Mouse (Mus musculus) myocyte (in vitro differentiated cells): ENCODE data around the gene 4833420G17Rik. TPM values are rescaled to one million over a fixed set of nuclear protein-coding genes. Genes with fewer than 3 reads are reported as not detected.
"Not testable (repeated sequence)": the region's sequence is repeated elsewhere in the genome, so short reads cannot be mapped to it uniquely, and the experiment has no call there.

Experiments used
- H3K27me3 ChIP-seq: one replicate; pipeline ENCODE4 v1.6.1; 2011; ENCODE audit not compliant: control insufficient read depth, insufficient read depth, insufficient read length
- H3K36me3 ChIP-seq: one replicate; pipeline ENCODE4 v1.6.1; 2011; ENCODE audit not compliant: control insufficient read depth, insufficient read depth
- H3K4me2 ChIP-seq: one replicate; pipeline ENCODE4 v1.6.1; 2011; ENCODE audit warnings: low read depth, control low read depth
- H3K4me3 ChIP-seq: one replicate; pipeline ENCODE4 v1.5.1; 2011; ENCODE audit warnings: mild to moderate bottlenecking, control low read depth, moderate library complexity
- H3K79me2 ChIP-seq: one replicate; pipeline ENCODE4 v1.6.1; 2011; ENCODE audit not compliant: control insufficient read depth, insufficient read depth
- H3ac ChIP-seq: one replicate; pipeline ENCODE4 v1.6.1; 2011; ENCODE audit not compliant: control insufficient read depth, insufficient read length
- CEBPB ChIP-seq: IDR thresholded peaks from 2 replicates; pipeline ENCODE4 v1.6.1; 2011; ENCODE audit warnings: mild to moderate bottlenecking, moderate library complexity; ENCODE audit not compliant: poor library complexity, insufficient read depth, severe bottlenecking
- E2F4 ChIP-seq: IDR thresholded peaks from one replicate; pipeline ENCODE4 v1.6.1; 2011; ENCODE audit warnings: mild to moderate bottlenecking, control low read depth, moderate library complexity; ENCODE audit not compliant: insufficient read depth
- MAX ChIP-seq: IDR thresholded peaks from one replicate; pipeline ENCODE4 v1.6.1; 2011; ENCODE audit warnings: low read depth, mild to moderate bottlenecking, control low read depth
- MYOD1 ChIP-seq, 3 experiments: IDR thresholded peaks; one replicate each; pipeline ENCODE4 v1.6.1; 2011; ENCODE audit warnings: control low read depth in 2 of 3, low read depth in 2 of 3, mild to moderate bottlenecking in 2 of 3, moderate library complexity in 1 of 3; ENCODE audit not compliant: insufficient read length in 2 of 3, control insufficient read depth in 1 of 3
- MYOG ChIP-seq, 3 experiments: IDR thresholded peaks; one replicate each; pipeline ENCODE4 v1.6.1; 2011; ENCODE audit warnings: control low read depth in 2 of 3, low read depth in 2 of 3, mild to moderate bottlenecking in 2 of 3; ENCODE audit not compliant: insufficient read length in 2 of 3, control insufficient read depth in 1 of 3, insufficient read depth in 1 of 3
- POLR2A ChIP-seq: IDR thresholded peaks from one replicate; pipeline ENCODE4 v1.6.1; 2011; ENCODE audit warnings: low read depth, mild to moderate bottlenecking, control low read depth, moderate library complexity; ENCODE audit not compliant: insufficient read length
- POLR2AphosphoS2 ChIP-seq: IDR thresholded peaks from one replicate; pipeline ENCODE4 v1.6.1; 2011; ENCODE audit warnings: low read depth, control low read depth; ENCODE audit not compliant: insufficient read length
- REST ChIP-seq: IDR thresholded peaks from one replicate; pipeline ENCODE4 v1.6.1; 2011; ENCODE audit warnings: mild to moderate bottlenecking, control low read depth, moderate library complexity; ENCODE audit not compliant: insufficient read depth, insufficient read length
- SRF ChIP-seq: IDR thresholded peaks from one replicate; pipeline ENCODE4 v1.6.1; 2011; ENCODE audit warnings: low read depth; ENCODE audit not compliant: control insufficient read depth, insufficient read length
- TCF12 ChIP-seq: IDR thresholded peaks from one replicate; pipeline ENCODE4 v1.6.1; 2011; ENCODE audit warnings: mild to moderate bottlenecking, control low read depth; ENCODE audit not compliant: poor library complexity, insufficient read depth, severe bottlenecking
- TCF3 ChIP-seq: IDR thresholded peaks from one replicate; pipeline ENCODE4 v1.6.1; 2011; ENCODE audit warnings: low read depth, control low read depth; ENCODE audit not compliant: insufficient read length
- USF1 ChIP-seq: IDR thresholded peaks from one replicate; pipeline ENCODE4 v1.6.1; 2011; ENCODE audit warnings: low read depth, mild to moderate bottlenecking, control low read depth, moderate library complexity
- polyA plus RNA-seq: library from polyadenylated mRNA; unstranded; fragments of >200 nt; fragmentation: generic; extraction: Trizol; gene quantifications from one replicate; pipeline ENCODE4 v1.2.1, GENCODE M21; 2012; ENCODE audit warnings: missing spikeins

4833420G17Rik gene
- polyA plus RNA-seq, 1 experiment, result 1.7 TPM

- no peaks in the 10 kb centered on the region for H3K27me3 ChIP-seq
- no peak overlapping the region for H3ac ChIP-seq
- no peak overlapping the region for H3K4me3 ChIP-seq
- H3K36me3 ChIP-seq, result peaks cover 22% of the 10 kb centered on the region
- no peaks in the 10 kb centered on the region for H3K79me2 ChIP-seq
- no peak for TF ChIP-seq CEBPB
- TF ChIP-seq POLR2A, result no peak
- TF ChIP-seq SRF, result no peak
- no peak for TF ChIP-seq MAX
- TF ChIP-seq TCF12, result no peak
- no peak for TF ChIP-seq REST
- TF ChIP-seq MYOG (IDR thresholded peaks at IDR 0.05; ENCODE audit: control insufficient read depth in 1 of 3, insufficient read depth in 1 of 3, insufficient read length in 2 of 3, low read depth in 2 of 3), result no peak
- TF ChIP-seq E2F4, result no peak
- no peak for TF ChIP-seq MYOD1 (IDR thresholded peaks at IDR 0.05; ENCODE audit: control insufficient read depth in 1 of 3, insufficient read length in 2 of 3, low read depth in 2 of 3)
- no peak for TF ChIP-seq POLR2AphosphoS2
- TF ChIP-seq TCF3, result no peak
- TF ChIP-seq USF1, result no peak
- H3K4me2 ChIP-seq, result no peak overlapping the region
Observed at GRCm38 (mm10) chr13:119476631-119477030, 14.1 kb downstream of the 4833420G17Rik start.

- H3K4me2 ChIP-seq, result no peak overlapping the region
- peaks cover 22% of the 10 kb centered on the region for H3K36me3 ChIP-seq
- TF ChIP-seq POLR2AphosphoS2, result no peak
- TF ChIP-seq MAX, result no peak
- no peak for TF ChIP-seq E2F4
- no peak for TF ChIP-seq POLR2A
- no peak for TF ChIP-seq SRF
- no peak for TF ChIP-seq TCF3
- TF ChIP-seq REST, result no peak
- no peak for TF ChIP-seq TCF12
- TF ChIP-seq CEBPB, result no peak
- no peak overlapping the region for H3ac ChIP-seq
- no peak overlapping the region for H3K4me3 ChIP-seq
- H3K27me3 ChIP-seq, result no peaks in the 10 kb centered on the region
- H3K79me2 ChIP-seq, result no peaks in the 10 kb centered on the region
Observed at GRCm38 (mm10) chr13:119477789-119478188, 15.2 kb downstream of the 4833420G17Rik start.

- no peaks in the 10 kb centered on the region for H3K79me2 ChIP-seq
Observed at GRCm38 (mm10) chr13:119487354-119487753, 24.8 kb downstream of the 4833420G17Rik start.

GRCm38 (mm10) chr13:119487880-119488580, 25.5 kb downstream of the 4833420G17Rik start, which contains the start of the genes Tmem267 and 3110070M22Rik:
Tmem267 (plus strand) TSS chr13:119488039.
3110070M22Rik (minus strand) TSS chr13:119488383.
- no peak within 1 kb of the TSS for H3K4me3 ChIP-seq

More at GRCm38 (mm10) chr13:119487354-119487753, 24.8 kb downstream of the 4833420G17Rik start:
- Histone ChIP-seq H3K27me3 (no peaks in the 10 kb centered on the region), H3K36me3 (no peaks in the 10 kb centered on the region), H3ac (no peak overlapping the region), H3K4me2 (peak overlapping the region; percentile 52), H3K4me3 (no peak overlapping the region)
- TF ChIP-seq POLR2AphosphoS2 (no peak), SRF (no peak), TCF3 (no peak), MYOG (IDR thresholded peaks at IDR 0.05; ENCODE audit: control insufficient read depth in 1 of 3, insufficient read depth in 1 of 3, insufficient read length in 2 of 3, low read depth in 2 of 3) (no peak), POLR2A (no peak), MYOD1 (IDR thresholded peaks at IDR 0.05; ENCODE audit: control insufficient read depth in 1 of 3, insufficient read length in 2 of 3, low read depth in 2 of 3) (no peak), E2F4 (no peak), TCF12 (no peak), USF1 (no peak), CEBPB (no peak), REST (no peak), MAX (no peak)

GRCm38 (mm10) chr13:119492083-119492482, 29.5 kb downstream of the 4833420G17Rik start:
- not testable (repeated sequence) for H3K79me2 ChIP-seq, H3K4me2 ChIP-seq, H3ac ChIP-seq, H3K27me3 ChIP-seq, H3K4me3 ChIP-seq, H3K36me3 ChIP-seq

More at GRCm38 (mm10) chr13:119487880-119488580, 25.5 kb downstream of the 4833420G17Rik start, which contains the start of the genes Tmem267 and 3110070M22Rik:
- Histone ChIP-seq H3K36me3 (no peaks in the 10 kb centered on the region), H3ac (no peak within 1 kb of the TSS), H3K79me2 (no peaks in the 10 kb centered on the region), H3K4me2 (peak within 1 kb of the TSS; percentile 52), H3K27me3 (no peaks in the 10 kb centered on the region)
- TF ChIP-seq USF1 (no peak), POLR2A (peak; percentile 70)

- not testable (repeated sequence) for H3ac ChIP-seq, H3K27me3 ChIP-seq, H3K36me3 ChIP-seq, H3K4me3 ChIP-seq, H3K79me2 ChIP-seq, H3K4me2 ChIP-seq
Observed at GRCm38 (mm10) chr13:119494938-119495337, 32.4 kb downstream of the 4833420G17Rik start.
